Mouse (Mus musculus): ENCODE measurements around the gene Fbrsl1. TPM values are rescaled to one million over a fixed set of nuclear protein-coding genes. Genes with fewer than 3 reads are reported as not detected.

Fbrsl1 gene
- total RNA-seq (2015; ENCODE audit: low replicate concordance) (12.6 and 32.4 TPM in 2 replicates), total RNA-seq (2017; ENCODE audit: low replicate concordance) (13.6 and 17.1 TPM in 2 replicates)

DNA sequence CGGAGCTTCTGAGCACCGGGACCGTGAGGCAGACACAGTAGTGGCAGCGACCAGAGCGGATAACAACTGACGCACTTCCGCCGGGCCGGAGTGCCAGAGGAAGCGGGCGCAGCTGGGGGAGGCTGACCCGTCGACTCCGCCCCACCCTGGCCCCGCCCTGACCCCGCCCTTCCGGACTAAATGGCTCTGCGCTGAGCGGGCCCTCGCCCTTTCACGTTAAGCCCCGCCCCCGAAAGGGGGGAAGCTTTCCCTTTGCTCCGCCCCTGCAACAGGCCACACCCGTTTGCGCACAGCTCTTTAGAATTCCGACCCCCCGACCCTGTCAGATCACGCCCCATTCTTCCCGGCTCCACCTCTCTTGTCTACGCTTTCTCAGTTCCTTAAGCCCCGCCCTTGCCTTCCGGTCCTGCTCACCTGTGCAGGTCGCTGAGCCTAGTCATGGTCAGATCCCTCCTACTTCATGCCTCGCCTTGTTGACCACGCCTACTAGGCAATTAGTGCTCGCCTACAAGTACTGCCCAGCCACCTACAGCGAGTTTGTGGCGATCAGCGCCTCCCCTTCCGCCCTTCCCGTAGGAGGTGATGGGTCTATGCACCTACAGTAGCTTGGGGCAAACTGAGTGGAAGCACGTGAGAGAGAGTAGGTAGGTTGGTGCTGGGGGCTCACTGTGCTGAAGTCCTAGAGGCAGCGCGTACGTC is at the start of gene Fbrsl1:
Gene Fbrsl1, minus strand, starts transcription at position 68 of the 699 bp plus-strand sequence.
- ATAC-seq (replicated peaks; ENCODE audit: low FRiP score, poor library complexity, severe bottlenecking), result peak; percentile 83

DNA sequence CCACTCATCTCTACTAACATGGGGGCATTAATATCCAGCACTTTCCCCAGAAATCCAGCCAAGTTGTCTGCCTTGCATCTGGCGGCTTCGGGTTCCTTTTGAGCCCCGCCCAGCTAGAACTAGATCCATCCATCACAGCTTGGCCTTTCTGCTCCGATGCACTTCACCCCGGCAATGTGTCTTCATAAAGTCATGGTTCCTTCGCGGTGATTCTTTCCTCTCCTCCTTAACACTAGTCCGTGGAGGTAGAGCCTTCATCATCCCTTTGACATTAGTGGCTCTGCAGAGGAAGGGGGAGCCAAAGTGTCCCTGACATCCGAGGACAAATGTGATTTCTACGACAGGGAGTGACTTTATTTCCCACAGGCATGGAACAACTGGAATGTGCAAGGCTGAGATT is 49.8 kb upstream of the Fbrsl1 start:
- no peak for ATAC-seq (replicated peaks; ENCODE audit: low FRiP score, poor library complexity, severe bottlenecking)

DNA sequence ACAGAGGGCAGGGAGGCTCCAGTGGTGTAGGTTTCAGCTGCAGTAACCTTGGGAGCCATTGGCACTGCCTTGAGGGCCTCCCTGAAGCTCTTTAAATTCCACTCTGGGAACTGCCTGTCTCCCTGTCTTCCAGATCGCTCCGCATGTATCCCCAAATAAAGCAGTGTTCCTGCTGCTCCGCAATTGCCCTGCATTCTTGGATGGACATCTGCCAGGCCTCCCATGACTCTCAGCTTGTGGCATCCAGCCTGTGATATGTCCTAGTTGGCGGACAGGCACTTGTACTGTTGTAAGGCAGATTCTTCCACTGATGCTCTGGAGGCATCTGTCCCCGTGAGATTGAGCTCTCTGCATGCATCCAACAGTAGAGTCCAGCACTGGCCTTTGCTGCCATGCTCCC is 49.3 kb upstream of the Fbrsl1 start:
- ATAC-seq (replicated peaks; ENCODE audit: low FRiP score, poor library complexity, severe bottlenecking), result no peak

DNA sequence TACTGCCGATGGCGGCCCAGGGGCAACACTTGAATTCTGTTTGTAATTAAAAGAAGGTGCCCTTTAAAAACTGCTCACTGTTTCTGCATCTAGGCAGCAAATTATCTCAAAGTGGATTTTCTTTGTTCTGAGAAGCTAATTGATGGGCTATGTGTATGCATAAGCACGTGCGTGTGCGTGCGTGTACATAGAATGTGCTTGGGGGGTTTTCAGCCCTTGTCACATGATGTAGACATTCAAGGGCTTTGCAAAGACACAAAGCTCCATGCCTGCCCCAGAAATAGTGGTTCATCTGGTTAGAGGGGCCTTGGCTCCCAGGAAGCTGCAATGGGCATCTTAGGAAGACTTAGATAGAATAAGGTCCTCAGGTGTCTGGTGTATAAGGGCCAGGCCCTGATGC is 46.7 kb upstream of the Fbrsl1 start:
- no peak for ATAC-seq (replicated peaks; ENCODE audit: low FRiP score, poor library complexity, severe bottlenecking)

DNA sequence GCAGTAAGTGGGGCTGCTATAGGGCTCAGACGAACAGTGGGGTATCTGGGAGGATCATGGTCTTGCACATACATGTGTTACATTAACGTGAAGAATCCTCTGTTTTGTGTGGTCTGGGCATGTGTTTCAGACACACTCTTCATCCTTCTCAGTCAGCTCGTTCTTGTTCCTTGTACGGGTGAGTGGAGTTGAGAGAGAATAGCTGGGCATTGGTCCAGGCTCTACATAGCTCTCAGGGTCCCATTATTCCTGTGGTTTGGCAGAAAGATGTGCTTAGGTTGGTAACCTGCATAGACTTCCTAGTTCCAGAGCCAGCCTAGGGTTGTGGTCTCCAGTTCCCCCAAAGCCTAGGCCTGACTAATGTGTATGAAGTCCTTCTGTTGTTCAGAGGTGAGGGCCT is 46.1 kb upstream of the Fbrsl1 start:
- ATAC-seq (replicated peaks; ENCODE audit: low FRiP score, poor library complexity, severe bottlenecking), result no peak

DNA sequence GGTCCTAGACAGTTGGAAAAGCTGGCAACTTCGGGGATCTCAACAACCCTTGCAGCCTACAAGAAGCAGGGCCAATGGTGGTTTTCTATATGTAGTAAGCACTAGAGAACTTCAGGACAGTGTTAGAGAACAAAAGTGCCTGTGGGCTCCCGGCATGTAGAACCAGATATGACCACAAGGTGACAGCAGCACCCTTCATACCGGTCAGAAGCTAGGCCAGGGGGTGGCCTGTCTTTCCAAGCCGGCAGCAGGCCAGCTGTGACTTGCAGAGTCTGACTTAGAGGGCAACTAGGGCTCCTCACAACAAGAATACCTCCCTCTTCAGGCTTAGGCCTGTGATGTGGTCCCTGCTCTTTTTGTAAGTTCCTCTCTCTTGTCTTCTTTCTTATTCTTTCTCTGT is 45.5 kb upstream of the Fbrsl1 start:
- ATAC-seq (replicated peaks; ENCODE audit: low FRiP score, poor library complexity, severe bottlenecking), result no peak

DNA sequence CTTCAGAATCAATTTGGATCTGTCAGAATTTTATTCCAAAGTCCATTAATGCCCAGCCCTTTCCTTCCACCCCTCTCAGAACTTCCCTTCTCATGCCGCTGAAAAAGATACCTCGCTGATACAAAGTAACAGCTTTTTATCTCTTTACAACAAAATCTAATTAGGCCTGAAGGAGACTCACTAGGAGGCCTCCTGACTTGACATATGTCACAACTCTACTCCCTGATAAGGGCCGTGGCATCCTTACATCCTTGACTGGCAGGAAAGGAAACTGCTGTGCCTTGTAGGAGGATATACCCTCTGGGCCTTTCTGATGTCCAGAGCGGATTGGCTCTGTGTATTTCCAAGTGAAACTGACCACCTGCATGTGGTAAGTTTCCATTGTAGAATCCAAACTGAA is 41.3 kb upstream of the Fbrsl1 start:
- ATAC-seq (replicated peaks; ENCODE audit: low FRiP score, poor library complexity, severe bottlenecking), result no peak

DNA sequence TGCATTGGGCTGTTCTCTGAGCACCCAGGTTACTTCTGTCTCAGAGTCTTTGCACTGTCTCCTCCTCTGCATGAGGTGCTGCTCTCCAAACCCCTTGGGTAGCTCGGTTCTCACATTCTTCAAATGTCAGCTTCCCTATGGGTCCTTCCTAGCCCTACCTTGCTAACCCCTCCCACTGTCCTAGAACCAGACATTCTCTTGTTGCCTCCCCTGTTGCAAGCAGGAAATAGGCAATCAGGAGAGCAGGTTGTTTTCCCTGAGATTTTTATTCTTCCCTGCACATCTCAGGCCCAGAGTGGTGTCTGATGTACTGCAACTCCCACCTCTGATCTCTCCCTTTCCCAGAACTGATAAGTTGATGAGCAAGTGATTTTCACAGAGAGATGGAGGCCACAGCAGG is 39.6 kb upstream of the Fbrsl1 start:
- 0 out of 2 replicates have a peak, but pooled peaks have one; percentile 23 for ATAC-seq (replicated peaks; ENCODE audit: low FRiP score, poor library complexity, severe bottlenecking)

DNA sequence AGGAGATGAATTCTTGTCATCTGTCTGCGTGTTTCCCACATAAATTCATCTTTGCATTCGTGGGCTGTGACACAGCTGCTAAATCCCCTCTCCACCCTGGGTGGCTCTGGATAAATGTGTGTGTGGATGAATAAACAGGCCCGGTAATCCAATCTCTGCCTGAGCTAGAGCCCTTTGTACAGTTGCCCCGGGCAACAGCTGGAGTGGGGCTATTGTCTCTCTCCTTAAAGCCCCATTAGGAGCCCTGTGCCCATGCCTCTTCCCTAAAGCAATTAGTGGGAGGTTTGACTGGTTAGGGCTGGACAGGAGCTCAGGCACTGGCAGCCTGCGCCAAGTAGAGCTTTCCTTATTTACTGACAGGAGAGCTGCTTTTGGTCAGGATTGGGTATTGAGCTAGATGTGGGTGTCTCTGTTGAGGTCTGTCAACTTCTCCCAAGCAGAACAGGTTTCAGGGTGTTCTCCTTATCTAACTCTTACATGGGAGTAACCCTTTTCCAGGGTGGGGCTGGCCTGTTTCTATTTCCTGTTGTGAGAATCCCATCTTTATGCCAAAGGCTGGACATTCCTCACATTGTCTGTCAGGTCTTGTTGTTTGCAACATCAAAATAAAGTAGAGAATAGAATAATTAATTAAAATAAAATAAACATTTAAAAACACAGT is 38.5 kb upstream of the Fbrsl1 start:
- no peak for ATAC-seq (replicated peaks; ENCODE audit: low FRiP score, poor library complexity, severe bottlenecking)

DNA sequence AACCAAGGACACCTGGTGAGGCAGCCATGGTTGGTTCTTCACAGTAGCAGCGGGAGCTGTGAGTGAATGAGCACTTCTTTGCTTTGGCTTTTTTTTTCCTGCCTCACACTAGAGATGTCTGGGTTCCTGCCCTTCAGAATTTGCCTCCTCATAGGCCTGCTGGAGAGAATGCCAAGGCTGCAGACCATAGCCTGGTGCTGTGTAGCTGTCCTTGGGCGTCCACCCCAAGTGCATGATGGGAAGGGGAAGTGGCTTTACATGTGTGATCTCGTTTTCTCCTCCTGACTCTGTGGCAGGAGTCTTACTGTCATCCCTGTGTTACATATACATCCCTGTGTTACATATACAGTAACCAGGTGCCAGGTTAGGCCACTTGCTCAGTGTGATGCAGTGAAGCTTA is 36.4 kb upstream of the Fbrsl1 start:
- no peak for ATAC-seq (replicated peaks; ENCODE audit: low FRiP score, poor library complexity, severe bottlenecking)

DNA sequence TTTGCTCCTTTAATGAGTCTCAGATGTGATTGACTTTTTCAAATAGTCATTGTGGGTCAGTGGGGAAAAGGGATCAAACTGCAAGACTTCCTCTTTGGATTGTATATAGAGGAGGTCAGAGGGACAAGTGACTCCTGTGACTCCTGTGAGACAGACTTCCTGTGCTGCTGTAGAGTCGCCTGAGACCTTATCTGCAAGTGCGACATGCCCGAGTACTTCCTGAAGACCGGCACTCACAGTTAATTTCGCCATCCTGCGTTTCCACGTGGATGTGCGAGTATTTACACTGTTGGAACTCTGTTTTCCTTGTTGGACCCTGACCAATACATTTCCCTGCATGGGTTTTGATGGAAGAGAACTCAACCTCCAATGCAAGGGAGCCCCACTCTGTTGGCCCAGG is 30.9 kb upstream of the Fbrsl1 start:
- ATAC-seq (replicated peaks; ENCODE audit: low FRiP score, poor library complexity, severe bottlenecking), result no peak

DNA sequence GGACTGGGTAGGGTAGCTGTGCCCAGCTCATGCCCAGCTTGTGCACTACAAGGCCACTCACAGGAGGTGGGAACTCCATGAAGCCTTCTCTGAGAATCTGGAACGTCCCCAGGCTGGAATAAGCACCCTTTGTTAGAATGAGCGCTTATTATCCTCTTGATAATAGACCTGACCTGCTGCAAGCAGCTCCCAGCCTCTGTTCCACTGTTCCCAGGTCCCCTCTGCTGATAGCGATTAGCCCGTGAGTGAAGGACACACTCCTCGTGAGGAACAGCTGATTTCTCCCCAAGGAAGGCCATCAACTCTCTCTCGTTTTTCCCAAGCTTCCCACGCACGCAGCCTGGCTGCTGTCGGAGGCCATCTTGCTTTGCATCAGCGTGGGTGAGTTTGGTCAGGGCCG is 25.9 kb upstream of the Fbrsl1 start:
- ATAC-seq (replicated peaks; ENCODE audit: low FRiP score, poor library complexity, severe bottlenecking), result no peak

DNA sequence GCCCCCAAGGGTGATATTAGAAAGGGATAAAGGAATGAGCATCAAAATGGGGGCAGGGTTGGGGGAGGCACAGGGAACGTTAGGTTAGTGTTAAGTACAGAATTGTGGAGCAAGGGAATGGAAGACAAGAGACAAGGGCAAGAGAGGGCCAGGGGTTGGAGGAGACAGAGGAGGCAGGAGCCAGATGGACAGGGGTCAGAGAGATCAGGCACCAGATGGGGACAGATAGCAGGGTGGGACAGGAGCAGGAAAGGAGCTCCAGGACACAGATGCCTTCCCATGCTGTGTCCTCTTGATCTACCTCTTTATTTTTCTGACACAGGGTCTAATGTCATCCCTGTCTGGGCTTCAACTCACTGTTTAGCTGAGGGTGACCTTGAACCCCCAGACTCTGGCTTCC is 24.5 kb upstream of the Fbrsl1 start:
- no peak for ATAC-seq (replicated peaks; ENCODE audit: low FRiP score, poor library complexity, severe bottlenecking)

DNA sequence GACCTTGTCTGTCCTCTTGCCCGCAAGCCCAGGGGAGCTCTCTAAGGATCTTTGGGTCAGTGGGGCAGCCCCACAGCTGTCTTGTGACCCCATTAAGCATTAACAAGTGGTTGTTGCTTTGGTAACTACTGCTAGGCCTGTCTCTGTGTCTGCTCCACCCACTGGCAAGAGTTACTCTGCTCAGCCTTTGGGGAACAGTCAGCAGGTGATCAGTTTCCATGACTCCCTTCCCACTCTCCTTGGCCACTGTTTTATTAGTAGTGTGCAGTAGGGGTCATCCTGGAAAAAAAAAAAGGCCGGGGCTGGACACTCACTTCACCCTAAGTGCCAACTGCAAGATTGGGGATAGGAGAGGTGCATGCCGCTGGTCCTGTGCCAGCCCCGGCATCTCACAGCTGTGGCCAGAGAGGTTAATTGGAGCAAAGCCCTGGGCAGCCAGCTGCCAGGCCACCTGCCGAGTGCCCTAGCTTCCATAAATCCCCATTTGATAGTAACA is 23.7 kb upstream of the Fbrsl1 start:
- ATAC-seq (replicated peaks; ENCODE audit: low FRiP score, poor library complexity, severe bottlenecking), result no peak

DNA sequence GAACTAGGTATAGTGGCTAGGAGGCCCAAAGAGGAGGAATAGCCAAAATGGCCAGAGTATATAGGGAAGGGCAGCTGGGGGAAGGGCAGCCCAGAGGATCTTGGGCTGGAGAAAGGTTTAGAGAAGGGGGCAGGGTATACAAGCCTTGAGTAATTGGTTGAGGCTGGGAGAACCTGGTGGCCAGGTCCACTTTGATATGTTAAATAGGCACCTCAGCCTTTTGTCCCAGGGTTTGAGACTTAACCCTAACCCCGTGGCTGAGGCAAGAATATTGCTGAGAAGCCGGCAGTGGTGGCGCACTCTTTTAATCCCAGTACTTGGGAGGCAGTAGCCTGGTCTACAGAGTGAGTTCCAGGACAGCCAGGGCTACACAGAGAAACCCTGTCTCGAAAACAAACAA is 23.0 kb upstream of the Fbrsl1 start:
- ATAC-seq (replicated peaks; ENCODE audit: low FRiP score, poor library complexity, severe bottlenecking), result no peak

DNA sequence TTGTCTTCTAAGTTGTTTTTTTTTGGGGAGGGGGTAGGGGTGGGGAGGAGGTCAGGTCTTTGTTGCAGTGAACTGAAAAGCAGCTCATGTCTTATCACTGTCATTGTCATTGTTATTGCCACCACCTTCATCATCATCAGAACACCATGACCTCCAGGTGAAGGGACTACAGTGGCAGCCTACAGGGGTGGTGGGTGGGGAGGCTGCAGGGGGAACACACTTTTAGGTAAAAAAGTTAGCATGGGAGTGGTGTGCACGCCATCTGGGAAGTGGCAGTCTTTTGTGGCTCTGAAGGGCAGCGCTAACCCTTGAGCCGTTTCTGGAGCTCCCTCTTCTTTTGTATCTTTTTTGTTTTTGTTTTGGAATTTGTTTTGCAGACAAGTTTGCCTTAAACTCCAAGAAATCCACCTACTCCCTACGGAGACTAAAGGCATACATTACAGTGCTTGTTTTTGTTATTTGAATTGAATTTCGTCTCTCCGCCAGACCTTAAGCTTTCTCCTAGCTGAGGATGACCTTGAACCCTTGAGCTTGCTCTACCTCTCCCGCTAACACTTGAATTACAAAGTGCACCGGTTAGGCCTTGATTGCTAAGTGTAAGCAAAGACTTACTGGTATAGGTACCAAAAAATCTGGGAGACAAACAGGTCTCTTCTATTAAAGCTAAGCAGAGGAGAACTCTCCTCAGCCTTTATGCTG is 21.1 kb upstream of the Fbrsl1 start:
- no peak for ATAC-seq (replicated peaks; ENCODE audit: low FRiP score, poor library complexity, severe bottlenecking)

DNA sequence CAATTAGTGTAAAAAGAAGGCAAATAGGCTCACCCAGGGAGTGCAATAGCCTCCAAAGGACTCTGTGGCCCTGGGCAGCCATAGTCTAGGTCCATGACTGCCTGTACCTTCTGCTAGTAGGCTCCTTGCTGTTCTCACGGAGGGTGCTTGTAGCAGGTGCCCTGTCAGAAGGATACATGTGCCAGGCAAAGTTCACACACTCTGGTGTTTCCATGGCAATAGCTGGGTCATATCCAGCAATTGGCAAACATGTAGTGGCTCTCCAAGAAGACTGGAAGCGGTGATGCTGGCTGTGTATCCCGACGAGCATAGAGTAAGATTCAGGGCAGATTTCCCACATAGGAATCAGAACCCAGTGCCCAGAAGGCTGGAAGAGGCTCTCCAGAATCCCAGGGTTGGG is 20.0 kb upstream of the Fbrsl1 start:
- no peak for ATAC-seq (replicated peaks; ENCODE audit: low FRiP score, poor library complexity, severe bottlenecking)

DNA sequence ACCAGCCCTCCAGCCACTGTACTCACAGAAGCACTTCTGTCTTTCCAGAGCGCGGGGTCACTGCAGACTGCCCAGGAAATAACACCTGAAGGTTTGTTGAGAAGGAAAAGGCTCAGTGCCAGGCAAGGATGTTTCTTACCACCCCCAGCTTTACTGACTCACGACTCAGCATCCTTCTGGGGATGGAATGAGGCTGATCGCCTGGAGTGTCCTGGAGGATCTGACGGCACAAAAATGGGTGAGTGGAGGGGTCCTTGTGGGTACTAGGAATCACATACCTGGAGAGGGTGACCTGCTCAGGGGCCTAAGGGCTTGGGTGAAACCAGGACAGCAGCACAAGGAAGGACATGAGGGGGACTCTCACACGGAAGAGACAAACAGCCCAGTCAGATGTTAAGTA is 19.4 kb upstream of the Fbrsl1 start:
- ATAC-seq (replicated peaks; ENCODE audit: low FRiP score, poor library complexity, severe bottlenecking), result no peak

DNA sequence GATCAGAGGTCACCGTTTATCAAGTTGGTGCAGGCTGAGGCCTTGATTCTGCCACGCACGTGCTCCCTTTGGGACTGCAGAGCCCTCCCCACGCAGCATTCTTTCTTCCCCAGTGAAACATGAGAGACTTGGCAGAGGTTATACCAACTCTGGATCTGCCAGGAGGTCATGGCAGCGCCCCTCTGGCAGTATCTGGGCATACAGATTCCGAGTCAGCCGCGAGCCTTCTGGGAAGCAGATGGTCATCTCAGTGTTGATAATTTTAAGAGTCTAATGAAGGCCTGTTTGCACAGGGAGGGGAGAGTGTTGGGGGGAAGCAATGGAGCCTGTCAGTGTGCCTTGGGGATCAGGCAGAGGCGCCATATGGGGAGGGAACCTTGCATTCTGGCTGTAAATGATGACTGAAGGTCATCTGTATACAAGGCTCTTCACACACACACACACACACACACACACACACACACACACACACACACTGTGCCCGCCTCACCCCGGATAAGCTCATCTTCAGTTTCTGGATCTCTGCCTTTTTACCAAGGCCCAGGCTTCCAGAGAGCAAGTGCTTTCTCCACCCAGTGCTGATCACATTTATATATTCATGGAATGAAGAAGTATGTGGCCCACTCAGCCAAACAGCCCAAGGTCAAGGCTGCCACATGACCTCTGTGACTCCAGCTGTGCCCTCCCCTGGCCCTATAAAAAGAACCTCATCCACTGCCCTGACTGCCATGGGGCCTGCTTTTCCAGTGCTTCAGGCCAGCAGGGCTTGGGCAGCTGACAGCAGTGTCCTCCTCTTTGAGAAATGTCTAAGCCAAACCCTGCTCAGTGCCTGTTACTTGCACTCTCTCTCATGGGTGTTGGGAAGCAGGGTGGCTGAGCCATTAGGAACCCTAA is 18.5 kb upstream of the Fbrsl1 start:
- no peak for ATAC-seq (replicated peaks; ENCODE audit: low FRiP score, poor library complexity, severe bottlenecking)

DNA sequence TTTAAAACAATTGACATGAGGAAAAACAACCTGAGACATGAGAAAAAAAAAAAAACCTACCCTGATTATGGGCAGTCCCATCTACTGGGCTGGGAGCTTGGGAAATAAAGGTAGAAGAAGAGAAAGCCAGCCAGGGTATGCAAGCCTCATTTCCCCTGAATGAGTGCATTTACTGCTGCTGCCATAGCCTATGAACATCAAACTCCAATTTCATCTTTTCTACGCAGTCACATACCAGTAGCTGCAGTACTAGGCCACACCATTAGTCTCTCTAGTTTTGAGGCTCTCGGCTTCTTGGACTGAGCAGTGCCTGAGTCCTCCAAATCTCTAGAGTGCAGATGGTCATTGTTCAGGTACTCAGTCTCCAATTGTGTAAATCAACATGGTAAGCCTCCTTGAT is 14.3 kb upstream of the Fbrsl1 start:
- ATAC-seq (replicated peaks; ENCODE audit: low FRiP score, poor library complexity, severe bottlenecking), result no peak
